Mouse (Mus musculus) megakaryocyte, embryonic 14.5 days (primary cell): Measurements from ENCODE around the gene Foxp4.

Experiments
- FLI1 ChIP-seq: IDR thresholded peaks from 2 replicates; pipeline ENCODE4 v1.6.1; 2012; ENCODE audit warnings: low read length, inconsistent platforms, mixed read lengths
- GATA1 ChIP-seq: IDR thresholded peaks from 3 replicates; pipeline ENCODE4 v1.6.1; 2012; ENCODE audit warnings: mixed read lengths, low read length, inconsistent platforms, borderline replicate concordance

DNA sequence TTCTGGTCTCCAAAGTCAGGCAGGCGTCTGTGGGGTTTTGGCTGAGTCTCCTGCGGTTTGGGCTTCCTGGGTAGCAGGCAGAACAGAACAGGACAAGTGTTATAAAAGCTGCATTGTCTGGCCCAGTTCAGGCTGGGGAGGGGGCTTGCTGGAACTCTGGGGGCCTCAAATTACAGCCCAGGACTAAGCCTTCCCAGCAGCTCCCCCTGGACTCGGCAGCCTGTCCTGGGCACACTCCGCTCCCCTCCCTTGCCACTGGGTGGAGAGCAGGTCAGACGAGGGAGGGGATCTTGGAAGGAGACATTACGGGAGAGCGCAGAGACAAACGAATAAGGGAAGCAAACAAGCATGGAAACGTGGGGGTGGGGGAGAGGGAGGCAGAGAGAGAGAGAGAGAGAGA lies 93.3 kb downstream of the Foxp4 start:
- no peak for TF ChIP-seq GATA1
- no peak for TF ChIP-seq FLI1
